Mouse (Mus musculus): Measurements from ENCODE around the gene Tmem45a2. TPM values are rescaled to one million over a fixed set of nuclear protein-coding genes. Genes with fewer than 3 reads are reported as not detected.
"Not testable (repeated sequence)": the region's sequence is repeated elsewhere in the genome, so short reads cannot be mapped to it uniquely, and the experiment has no call there.

Gene Tmem45a2
- polyA plus RNA-seq, 1 experiment from 2014 or later = not detected

DNA sequence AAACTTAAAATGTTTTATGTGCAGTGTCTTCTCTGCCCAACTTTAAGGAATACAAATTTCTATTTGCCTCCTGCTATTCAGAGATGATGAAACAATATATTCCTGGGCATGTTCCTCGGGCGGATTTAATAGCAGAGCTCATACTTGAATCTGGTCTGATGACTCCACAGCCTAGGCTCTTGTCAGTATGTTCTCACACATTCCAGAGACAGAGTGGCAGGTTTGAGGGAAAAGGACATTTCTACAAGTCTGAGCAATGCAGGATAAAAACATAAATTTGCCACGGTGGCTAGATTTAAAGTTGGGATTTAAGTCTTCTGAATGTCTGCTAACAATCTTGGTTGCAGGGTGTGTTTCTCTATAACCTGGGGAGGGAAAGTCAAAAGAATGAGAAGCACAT, 9.1 kb downstream of the Tmem45a2 start:
- Histone ChIP-seq H3K36me3 (no peaks in the 10 kb centered on the region), H3K9ac (no peak overlapping the region), H3K27me3 (replicated peaks) (no peaks in the 10 kb centered on the region), H3K9me3 (replicated peaks) (no peaks in the 10 kb centered on the region), H3K4me2 (no peak overlapping the region), H3K27ac (ENCODE audit: poor library complexity, severe bottlenecking) (no peak overlapping the region), H3K4me3 (no peak overlapping the region), H3K4me1 (replicated peaks) (no peaks in the 10 kb centered on the region)
- 78% methylated on average over 3 of the region's 3 CpGs for WGBS
- ATAC-seq (ENCODE audit: insufficient number of reproducible peaks, low FRiP score) = no peak

DNA sequence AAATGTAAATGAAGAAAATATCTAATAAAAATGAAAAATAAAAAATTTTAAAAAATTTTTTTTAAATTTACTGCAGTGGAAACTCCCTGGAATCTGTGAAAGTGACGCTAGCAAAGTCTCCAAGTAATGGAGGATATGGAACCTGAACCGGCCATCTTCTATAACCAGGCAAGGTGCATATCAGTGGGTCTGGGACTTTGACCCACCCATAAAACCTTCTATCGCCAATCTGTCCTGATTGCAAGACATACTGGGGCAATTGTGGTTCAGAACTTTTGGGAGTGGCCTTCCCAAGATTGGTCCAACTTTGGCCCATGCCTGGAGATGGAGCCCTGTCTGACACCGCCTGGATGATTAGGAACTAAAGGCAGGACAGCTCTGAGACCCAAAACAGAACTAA, 14.2 kb downstream of the Tmem45a2 start:
- no peak overlapping the region for H3K27ac ChIP-seq (ENCODE audit: poor library complexity, severe bottlenecking)
- H3K4me2 ChIP-seq = no peak overlapping the region
- no peak overlapping the region for H3K9ac ChIP-seq
- no peaks in the 10 kb centered on the region for H3K4me1 ChIP-seq (replicated peaks)
- no peaks in the 10 kb centered on the region for H3K9me3 ChIP-seq (replicated peaks)
- ATAC-seq (ENCODE audit: insufficient number of reproducible peaks, low FRiP score) = no peak
- WGBS = 77% methylated on average over 4 of the region's 4 CpGs
- no peak overlapping the region for H3K4me3 ChIP-seq
- no peaks in the 10 kb centered on the region for H3K36me3 ChIP-seq
- no peaks in the 10 kb centered on the region for H3K27me3 ChIP-seq (replicated peaks)

DNA sequence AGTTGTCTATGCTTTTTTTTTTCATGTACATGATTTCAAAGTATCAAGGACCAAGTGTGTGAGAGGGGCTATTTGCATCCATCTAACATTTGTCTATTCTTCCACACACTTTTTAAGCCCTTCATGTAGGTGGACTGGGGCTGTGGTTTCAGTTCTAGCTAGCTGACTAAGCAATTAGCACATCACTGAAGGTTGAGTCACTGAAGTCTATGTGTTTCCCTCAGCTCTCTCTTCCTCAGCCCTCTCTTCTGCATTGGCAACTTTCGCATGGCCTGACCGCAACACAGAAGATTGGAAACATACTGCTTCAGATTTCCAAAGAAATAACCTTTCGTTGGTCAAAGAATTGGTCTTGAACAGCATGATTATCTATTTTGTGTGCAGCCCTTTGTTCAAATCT, 21.2 kb downstream of the Tmem45a2 start:
- no peaks in the 10 kb centered on the region for H3K36me3 ChIP-seq
- no peak overlapping the region for H3K4me3 ChIP-seq
- no peak for ATAC-seq (ENCODE audit: insufficient number of reproducible peaks, low FRiP score)
- H3K4me1 ChIP-seq (replicated peaks) = no peaks in the 10 kb centered on the region
- H3K9ac ChIP-seq = no peak overlapping the region
- 81% methylated on average over 3 of the region's 3 CpGs for WGBS
- no peaks in the 10 kb centered on the region for H3K9me3 ChIP-seq (replicated peaks)
- no peaks in the 10 kb centered on the region for H3K27me3 ChIP-seq (replicated peaks)
- no peak overlapping the region for H3K4me2 ChIP-seq
- H3K27ac ChIP-seq (ENCODE audit: poor library complexity, severe bottlenecking) = no peak overlapping the region

DNA sequence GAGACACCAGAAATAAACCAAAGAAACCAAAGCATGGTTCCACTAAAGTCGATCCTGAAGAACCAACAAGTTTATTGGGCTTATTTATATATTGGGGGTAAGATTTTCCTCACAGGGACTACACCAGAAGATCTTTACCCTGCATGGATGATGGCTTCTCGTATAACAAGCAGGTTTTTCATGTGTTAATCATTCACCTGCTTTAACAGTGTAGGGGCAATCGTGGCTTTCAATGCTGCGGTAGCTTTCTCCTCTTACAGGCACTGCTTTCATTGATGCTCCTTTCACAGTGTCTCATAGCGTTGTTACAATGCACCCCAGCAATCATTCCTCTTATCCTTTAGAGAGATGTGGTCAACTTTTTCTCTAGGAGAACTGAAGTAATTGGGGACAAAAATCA, 32.6 kb downstream of the Tmem45a2 start:
- Histone ChIP-seq H3K36me3 (no peaks in the 10 kb centered on the region), H3K27me3 (replicated peaks) (no peaks in the 10 kb centered on the region), H3K27ac (ENCODE audit: poor library complexity, severe bottlenecking) (no peak overlapping the region), H3K9me3 (replicated peaks) (no peaks in the 10 kb centered on the region), H3K4me3 (no peak overlapping the region), H3K9ac (no peak overlapping the region), H3K4me2 (no peak overlapping the region), H3K4me1 (replicated peaks) (no peaks in the 10 kb centered on the region)
- no peak for ATAC-seq (ENCODE audit: insufficient number of reproducible peaks, low FRiP score)
- 66% methylated on average over 5 of the region's 5 CpGs for WGBS

DNA sequence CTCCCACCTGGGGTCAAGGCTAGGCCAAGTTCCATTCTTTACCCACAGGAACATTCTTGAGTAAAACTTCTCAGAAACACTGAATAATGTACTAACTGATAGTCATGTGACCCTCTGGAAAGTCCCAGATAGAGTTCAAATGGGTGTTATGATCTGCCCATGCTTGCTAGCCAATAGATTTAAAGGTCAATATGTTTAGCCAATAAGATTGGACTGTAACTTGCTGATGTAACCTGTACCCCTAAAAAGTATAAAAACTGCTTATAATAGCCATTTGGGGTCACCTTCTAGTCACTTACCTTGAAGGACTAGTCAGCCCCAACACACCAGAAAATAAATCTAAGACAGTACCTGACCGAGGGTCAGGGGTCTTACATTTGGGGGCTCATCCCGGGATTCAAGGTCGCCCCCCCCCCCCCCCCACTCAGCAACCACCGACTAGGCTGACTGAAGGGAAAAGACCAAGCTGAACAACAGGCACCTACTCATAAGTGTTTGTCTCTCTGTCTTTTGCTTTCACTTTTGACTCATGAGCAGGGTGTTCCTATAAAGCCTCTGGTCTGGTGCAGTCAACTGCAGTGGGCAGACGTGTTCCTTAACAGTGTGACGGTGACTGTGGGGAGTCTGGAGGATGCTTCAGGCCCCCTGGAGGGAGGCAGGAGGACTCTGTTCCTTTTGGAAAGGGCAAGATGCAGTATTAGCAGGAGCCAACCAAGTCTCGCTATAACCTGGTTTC, 40.9 kb downstream of the Tmem45a2 start:
- no peaks in the 10 kb centered on the region for H3K36me3 ChIP-seq
- 71% methylated on average over 7 of the region's 7 CpGs for WGBS
- no peak overlapping the region for H3K27ac ChIP-seq (ENCODE audit: poor library complexity, severe bottlenecking)
- no peaks in the 10 kb centered on the region for H3K4me1 ChIP-seq (replicated peaks)
- ATAC-seq (ENCODE audit: insufficient number of reproducible peaks, low FRiP score) = no peak
- H3K9ac ChIP-seq = no peak overlapping the region
- no peak overlapping the region for H3K4me3 ChIP-seq
- H3K9me3 ChIP-seq (replicated peaks) = no peaks in the 10 kb centered on the region
- no peaks in the 10 kb centered on the region for H3K27me3 ChIP-seq (replicated peaks)
- no peak overlapping the region for H3K4me2 ChIP-seq

DNA sequence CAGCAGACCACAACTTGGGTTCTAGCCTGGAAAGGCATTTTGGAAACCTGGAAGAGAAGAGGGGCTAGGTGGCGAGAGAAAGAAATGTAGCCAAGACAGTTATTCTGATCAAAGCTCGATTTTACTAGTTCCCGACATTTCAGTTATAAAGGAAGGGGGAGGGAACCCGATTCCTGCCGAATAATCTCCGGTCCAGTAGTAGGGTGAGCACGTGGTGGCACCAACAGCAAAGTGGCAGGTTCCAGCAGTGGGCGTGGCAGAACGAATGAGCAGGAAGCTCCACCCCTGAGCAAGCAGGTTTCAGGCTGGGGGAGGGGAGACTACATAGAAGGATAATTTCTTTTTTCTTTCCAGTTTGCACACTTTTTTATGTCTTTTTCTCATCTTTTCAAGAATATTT, 72.9 kb downstream of the Tmem45a2 start:
- H3K4me3 ChIP-seq; ATAC-seq (ENCODE audit: insufficient number of reproducible peaks, low FRiP score): not testable (repeated sequence)
- 83% methylated on average over 9 of the region's 9 CpGs for WGBS

More for the DNA sequence above, 72.9 kb downstream of the Tmem45a2 start:
- not testable (repeated sequence) for H3K9ac ChIP-seq; H3K9me3 ChIP-seq (replicated peaks); H3K4me1 ChIP-seq (replicated peaks); H3K36me3 ChIP-seq; H3K27ac ChIP-seq (ENCODE audit: poor library complexity, severe bottlenecking); H3K4me2 ChIP-seq; H3K27me3 ChIP-seq (replicated peaks)

Other genes with a start within 250 kb of the Tmem45a2 start
- 9.8 and 12.4 TPM in 2 replicates for gene Tmem45a, start 185.2 kb downstream of the Tmem45a2 start, polyA plus RNA-seq (2016; fragmentation: Nextera tagmentation; extraction: Ambion mirVana)
- gene Lnp1, start 143.3 kb downstream of the Tmem45a2 start, polyA plus RNA-seq (2016; fragmentation: Nextera tagmentation; extraction: Ambion mirVana) = 0.45 and 0.60 TPM in 2 replicates
- gene Tomm70a, start 50.3 kb upstream of the Tmem45a2 start, polyA plus RNA-seq (2016; fragmentation: Nextera tagmentation; extraction: Ambion mirVana) = 57.2 and 58.3 TPM in 2 replicates
- gene Nit2, start 96.0 kb upstream of the Tmem45a2 start, polyA plus RNA-seq (2016; fragmentation: Nextera tagmentation; extraction: Ambion mirVana) = 39.7 and 40.8 TPM in 2 replicates
- 20.6 and 25.3 TPM in 2 replicates for gene Tbc1d23, start 160.1 kb upstream of the Tmem45a2 start, polyA plus RNA-seq (2016; fragmentation: Nextera tagmentation; extraction: Ambion mirVana)
- gene Tmem30c, start 221.5 kb upstream of the Tmem45a2 start, polyA plus RNA-seq (2016; fragmentation: Nextera tagmentation; extraction: Ambion mirVana) = 0.08 TPM in 1 of 2 replicates, not detected in the other

All from heart, embryonic 12.5 days (tissue).